Mouse (Mus musculus): ENCODE results near the gene Arhgef15. TPM values are rescaled to one million over a fixed set of nuclear protein-coding genes. Genes with fewer than 3 reads are reported as not detected.

Arhgef15 gene
- total and polyA plus RNA-seq, 3 experiments = 0.04 TPM; not detected in 2

GRCm38 (mm10) chr11:68961596-68961995 is 4.3 kb upstream of the Arhgef15 start:
- DNase-seq (ENCODE audit: extremely low read depth) = no peak
- Histone ChIP-seq H3K4me1 (ENCODE audit: control insufficient read depth in 1 of 2, insufficient read depth in 2 of 2) (peaks cover 3 to 7% of the 10 kb centered on the region in 2 experiments; a peak in 3 of 4 replicates), H3K27ac (ENCODE audit: insufficient read depth, low read depth) (no peak overlapping the region), H3K9ac (ENCODE audit: insufficient read depth, low read depth) (no peak overlapping the region), H3K9me3 (replicated peaks; ENCODE audit: low read length) (no peaks in the 10 kb centered on the region), H3K4me3 (replicated peaks in 1 of 3; ENCODE audit: low read depth in 2 of 3, low read length in 2 of 3, poor library complexity in 1 of 3) (no peak overlapping the region), H3K4me2 (ENCODE audit: insufficient read depth, low read depth, poor library complexity, severe bottlenecking) (no peak overlapping the region), H3K27me3 (replicated peaks) (peaks cover 35% of the 10 kb centered on the region), H3K79me2 (replicated peaks; ENCODE audit: control insufficient read depth, extremely low read depth, insufficient read depth, poor library complexity, severe bottlenecking) (no peaks in the 10 kb centered on the region), H3K36me3 (replicated peaks in 1 of 2; ENCODE audit: control insufficient read depth in 1 of 2, insufficient read depth in 1 of 2, low read length in 1 of 2) (no peaks in the 10 kb centered on the region)
- in situ Hi-C loops (cut with MboI; ENCODE audit: low pct_ligation_motif_present, low pct_unique_long_range_greater_than_20kb, low sequenced_read_pairs) (no loop called here), dilution Hi-C loops (cut with MboI; ENCODE audit: extremely low pct_ligation_motif_present, extremely low pct_unique_long_range_greater_than_20kb, low sequenced_read_pairs) (no loop called here)
- TF ChIP-seq MXI1 (IDR thresholded peaks at IDR 0.05; ENCODE audit: low read depth, low read length) (no peak), BHLHE40 (IDR thresholded peaks at IDR 0.05; ENCODE audit: low read depth, low read length) (no peak), ZC3H11A (IDR thresholded peaks at IDR 0.05; ENCODE audit: low read depth, low read length) (no peak), TCF12 (IDR thresholded peaks at IDR 0.05; ENCODE audit: low read depth, low read length) (no peak), RCOR1 (conservative IDR thresholded peaks at IDR 0.05; ENCODE audit: low read depth, low read length) (no peak), EP300 (IDR thresholded peaks at IDR 0.05; ENCODE audit: low read length) (no peak), KAT2A (IDR thresholded peaks at IDR 0.05; ENCODE audit: insufficient replicate concordance, low read length) (no peak), MAFK (IDR thresholded peaks at IDR 0.05; ENCODE audit: insufficient replicate concordance, low read length) (no peak), ETS1 (conservative IDR thresholded peaks at IDR 0.05; ENCODE audit: low read depth, low read length) (no peak), RAD21 (IDR thresholded peaks at IDR 0.05; ENCODE audit: low read depth, low read length) (no peak), JUND (conservative IDR thresholded peaks at IDR 0.05; ENCODE audit: low read depth, low read length) (no peak), CHD2 (IDR thresholded peaks at IDR 0.05; ENCODE audit: low read length) (no peak), SMC3 (IDR thresholded peaks at IDR 0.05; ENCODE audit: low read depth, low read length) (no peak), HCFC1 (IDR thresholded peaks at IDR 0.05; ENCODE audit: low read depth, low read length) (no peak), POLR2AphosphoS2 (IDR thresholded peaks at IDR 0.05; ENCODE audit: low read depth, low read length) (no peak), NELFE (IDR thresholded peaks at IDR 0.05; ENCODE audit: low read depth, low read length) (no peak), SIN3A (IDR thresholded peaks at IDR 0.05; ENCODE audit: low read length) (no peak)

- no peaks in the 10 kb centered on the region for H3K79me2 ChIP-seq (replicated peaks; ENCODE audit: control insufficient read depth, extremely low read depth, insufficient read depth, poor library complexity, severe bottlenecking)
- no peak overlapping the region for H3K4me3 ChIP-seq (replicated peaks in 1 of 3; ENCODE audit: low read depth in 2 of 3, low read length in 2 of 3, poor library complexity in 1 of 3)
- H3K27me3 ChIP-seq (replicated peaks) = peaks cover 35% of the 10 kb centered on the region
- dilution Hi-C loops (cut with MboI; ENCODE audit: extremely low pct_ligation_motif_present, extremely low pct_unique_long_range_greater_than_20kb, low sequenced_read_pairs) (no loop called here), in situ Hi-C loops (cut with MboI; ENCODE audit: low pct_ligation_motif_present, low pct_unique_long_range_greater_than_20kb, low sequenced_read_pairs) (no loop called here)
- H3K9ac ChIP-seq (ENCODE audit: insufficient read depth, low read depth) = no peak overlapping the region
- H3K4me1 ChIP-seq (ENCODE audit: control insufficient read depth in 1 of 2, insufficient read depth in 2 of 2) = peaks cover 0 to 9% of the 10 kb centered on the region in 2 experiments; a peak in 3 of 4 replicates
- no peak for DNase-seq (ENCODE audit: extremely low read depth)
- TF ChIP-seq UBTF (IDR thresholded peaks at IDR 0.05; ENCODE audit: low read depth, low read length) = no peak
- no peak for TF ChIP-seq MAFK (IDR thresholded peaks at IDR 0.05; ENCODE audit: insufficient replicate concordance, low read length)
- no peak for TF ChIP-seq GABPA (IDR thresholded peaks at IDR 0.05; ENCODE audit: insufficient replicate concordance, low read depth, low read length)
- TF ChIP-seq IRF4 (IDR thresholded peaks at IDR 0.05; ENCODE audit: low read depth, low read length) = no peak
- no peak for TF ChIP-seq CTCF (conservative IDR thresholded peaks at IDR 0.05 in 1 of 2, IDR thresholded peaks at IDR 0.05 in 1 of 2; ENCODE audit: low read depth in 2 of 2, low read length in 2 of 2)
- no peak for TF ChIP-seq NRF1 (IDR thresholded peaks at IDR 0.05; ENCODE audit: low read depth, low read length)
- no peak for TF ChIP-seq ZNF384 (IDR thresholded peaks at IDR 0.05; ENCODE audit: low read depth, low read length)
- no peak for TF ChIP-seq NELFE (IDR thresholded peaks at IDR 0.05; ENCODE audit: low read depth, low read length)
- no peak for TF ChIP-seq EP300 (IDR thresholded peaks at IDR 0.05; ENCODE audit: low read length)
- TF ChIP-seq TCF12 (IDR thresholded peaks at IDR 0.05; ENCODE audit: low read depth, low read length) = no peak
- TF ChIP-seq USF1 (IDR thresholded peaks at IDR 0.05; ENCODE audit: low read depth, low read length) = no peak
- no peak for TF ChIP-seq KAT2A (IDR thresholded peaks at IDR 0.05; ENCODE audit: insufficient replicate concordance, low read length)
- no peak for TF ChIP-seq ZMIZ1 (IDR thresholded peaks at IDR 0.05; ENCODE audit: low read depth, low read length)
- no peak for TF ChIP-seq POLR2A (IDR thresholded peaks at IDR 0.05; ENCODE audit: low read depth, low read length)
- no peak for TF ChIP-seq RAD21 (IDR thresholded peaks at IDR 0.05; ENCODE audit: low read depth, low read length)
- TF ChIP-seq RCOR1 (conservative IDR thresholded peaks at IDR 0.05; ENCODE audit: low read depth, low read length) = no peak
- TF ChIP-seq MXI1 (IDR thresholded peaks at IDR 0.05; ENCODE audit: low read depth, low read length) = no peak
- TF ChIP-seq ZC3H11A (IDR thresholded peaks at IDR 0.05; ENCODE audit: low read depth, low read length) = no peak
- TF ChIP-seq SIN3A (IDR thresholded peaks at IDR 0.05; ENCODE audit: low read length) = no peak
- no peak for TF ChIP-seq MAZ (IDR thresholded peaks at IDR 0.05; ENCODE audit: low read depth, low read length)
- H3K36me3 ChIP-seq (replicated peaks in 1 of 2; ENCODE audit: control insufficient read depth in 1 of 2, insufficient read depth in 1 of 2, low read length in 1 of 2) = no peaks in the 10 kb centered on the region
- no peak overlapping the region for H3K27ac ChIP-seq (ENCODE audit: insufficient read depth, low read depth)
- no peak overlapping the region for H3K4me2 ChIP-seq (ENCODE audit: insufficient read depth, low read depth, poor library complexity, severe bottlenecking)
- H3K9me3 ChIP-seq (replicated peaks; ENCODE audit: low read length) = no peaks in the 10 kb centered on the region
Measured at GRCm38 (mm10) chr11:68957971-68958370, 691 bp upstream of the Arhgef15 start.

Data from CH12.LX (cell line).